Mouse (Mus musculus): ENCODE measurements around the gene Foxm1. TPM values are rescaled to one million over a fixed set of nuclear protein-coding genes. Genes with fewer than 3 reads are reported as not detected.

The Foxm1 gene
- 14.4 and 17.3 TPM in 2 replicates for polyA plus RNA-seq (2015; fragmentation: Nextera tagmentation; extraction: Ambion mirVana)

DNA sequence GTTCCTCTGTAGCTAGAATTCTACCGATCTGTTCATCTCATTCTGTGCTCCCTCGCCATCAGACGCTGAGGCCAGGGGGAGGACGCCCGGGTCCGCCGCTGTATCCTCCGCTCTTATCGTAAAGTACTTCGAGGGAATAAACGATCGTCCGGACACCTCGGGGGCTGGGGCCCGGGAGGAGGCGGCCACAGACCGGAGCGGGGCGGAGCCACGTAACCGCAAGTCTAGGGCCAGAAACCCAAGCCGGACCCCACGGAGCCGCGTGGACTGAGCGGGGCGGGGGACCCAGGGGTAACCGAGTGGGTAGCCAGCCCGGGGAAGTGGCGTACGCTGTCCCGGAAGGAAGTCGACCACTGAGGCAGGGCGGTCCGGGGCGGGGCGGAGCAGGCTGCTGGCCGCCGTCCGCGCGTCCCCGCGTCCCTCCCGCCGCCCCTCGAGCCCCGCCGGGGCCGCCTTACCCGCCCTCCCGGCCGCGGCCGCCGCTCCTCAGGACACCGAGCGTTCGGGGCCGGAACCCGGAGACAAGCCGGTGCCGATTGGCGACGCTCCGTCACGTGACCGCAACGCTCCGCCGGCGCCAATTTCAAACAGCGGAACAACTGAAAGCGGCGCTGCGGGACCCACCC lies at the start of gene Foxm1, which contains the start of gene Rhno1:
Gene Foxm1, plus strand, starts transcription at position 587 of the 626 bp plus-strand sequence.
Gene Rhno1, minus strand, starts transcription at position 531 of the 626 bp plus-strand sequence.
- Histone ChIP-seq H3K27me3 (ENCODE audit: control insufficient read depth, insufficient read depth, low read depth, low read length) (no peaks in the 10 kb centered on the region), H3K4me1 (ENCODE audit: control insufficient read depth, low read depth, low read length) (peaks cover 38% of the 10 kb centered on the region), H3K9me3 (replicated peaks; ENCODE audit: control insufficient read depth, low read length) (no peaks in the 10 kb centered on the region), H3K9ac (ENCODE audit: low read depth, low read length) (peak within 1 kb of the TSS; percentile 97), H3K4me2 (ENCODE audit: low read depth, low read length) (peak within 1 kb of the TSS; percentile 76), H3K27ac (ENCODE audit: low read length) (peak within 1 kb of the TSS; percentile 94), H3K36me3 (ENCODE audit: control insufficient read depth, insufficient read depth) (peaks cover 31% of the 10 kb centered on the region), H3K4me3 (ENCODE audit: low read depth, low read length) (peak within 1 kb of the TSS; percentile 99)
- ATAC-seq (ENCODE audit: low read depth), result peak; percentile 91
- under 1% methylated on average over 68 of the region's 76 CpGs for WGBS (ENCODE audit: insufficient replicate concordance)

GRCm38 (mm10) chr6:128314796-128315195 lies 48.0 kb upstream of the Foxm1 start:
- Histone ChIP-seq H3K27ac (ENCODE audit: low read length) (no peak overlapping the region), H3K9me3 (replicated peaks; ENCODE audit: control insufficient read depth, low read length) (no peaks in the 10 kb centered on the region)
- WGBS (ENCODE audit: insufficient replicate concordance), result 58% methylated on average over 6 of the region's 6 CpGs

DNA sequence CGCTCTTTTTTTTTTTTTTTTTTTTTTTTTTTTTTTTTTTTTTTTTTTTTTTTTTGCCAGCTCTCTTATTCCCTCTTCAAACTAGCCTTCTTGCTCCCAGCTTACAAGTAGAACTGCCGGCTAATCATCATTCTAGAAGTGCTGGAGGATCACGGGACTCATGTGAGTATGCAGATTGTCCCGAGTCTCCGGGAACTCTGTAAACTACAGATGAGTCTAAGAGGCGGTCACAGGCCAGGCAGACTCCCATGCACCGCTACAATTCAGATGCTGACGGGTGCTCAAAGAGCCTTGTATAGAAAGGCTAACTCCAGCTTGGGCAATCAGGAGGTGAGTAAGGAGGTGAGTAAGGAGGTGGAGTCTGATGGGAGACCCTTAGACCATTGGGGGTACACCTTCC lies 47.2 kb upstream of the Foxm1 start:
- no peak for ATAC-seq (ENCODE audit: low read depth)
- WGBS (ENCODE audit: insufficient replicate concordance), result 71% methylated on average over 8 of the region's 8 CpGs
- no peak overlapping the region for H3K27ac ChIP-seq (ENCODE audit: low read length)

More at GRCm38 (mm10) chr6:128314796-128315195, 48.0 kb upstream of the Foxm1 start:
- Histone ChIP-seq H3K36me3 (ENCODE audit: control insufficient read depth, insufficient read depth) (no peaks in the 10 kb centered on the region), H3K4me2 (ENCODE audit: low read depth, low read length) (no peak overlapping the region), H3K9ac (ENCODE audit: low read depth, low read length) (no peak overlapping the region), H3K4me3 (ENCODE audit: low read depth, low read length) (no peak overlapping the region), H3K4me1 (ENCODE audit: control insufficient read depth, low read depth, low read length) (no peaks in the 10 kb centered on the region), H3K27me3 (ENCODE audit: control insufficient read depth, insufficient read depth, low read depth, low read length) (no peaks in the 10 kb centered on the region)
- ATAC-seq (ENCODE audit: low read depth), result no peak

DNA sequence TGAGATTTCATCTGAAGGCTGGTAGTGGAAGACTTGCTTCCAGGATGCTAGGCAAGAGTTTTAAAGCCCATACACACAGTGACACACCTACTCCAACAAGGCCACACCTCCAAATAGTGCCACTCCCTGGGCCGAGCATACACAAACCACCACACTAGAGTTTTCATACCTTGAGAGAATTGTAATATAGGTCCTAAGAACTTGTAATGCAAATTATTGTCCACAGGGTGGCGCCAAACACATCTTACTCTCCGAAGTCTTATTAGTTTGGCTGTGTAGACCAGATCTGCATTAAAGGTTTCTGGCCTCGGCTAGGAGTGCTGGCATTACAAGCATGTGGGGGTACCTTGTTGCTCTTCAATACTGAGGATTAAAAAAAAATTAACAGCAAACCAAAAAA lies 44.5 kb upstream of the Foxm1 start:
- Histone ChIP-seq H3K4me3 (ENCODE audit: low read depth, low read length) (no peak overlapping the region), H3K9ac (ENCODE audit: low read depth, low read length) (no peak overlapping the region), H3K4me1 (ENCODE audit: control insufficient read depth, low read depth, low read length) (no peaks in the 10 kb centered on the region), H3K9me3 (replicated peaks; ENCODE audit: control insufficient read depth, low read length) (no peaks in the 10 kb centered on the region), H3K27ac (ENCODE audit: low read length) (no peak overlapping the region), H3K4me2 (ENCODE audit: low read depth, low read length) (no peak overlapping the region), H3K27me3 (ENCODE audit: control insufficient read depth, insufficient read depth, low read depth, low read length) (no peaks in the 10 kb centered on the region), H3K36me3 (ENCODE audit: control insufficient read depth, insufficient read depth) (no peaks in the 10 kb centered on the region)
- ATAC-seq (ENCODE audit: low read depth), result 0 out of 2 replicates have a peak, but pooled peaks have one; percentile 7
- 4% methylated on average over 4 of the region's 4 CpGs for WGBS (ENCODE audit: insufficient replicate concordance)

More for the DNA sequence above, 47.2 kb upstream of the Foxm1 start:
- Histone ChIP-seq H3K36me3 (ENCODE audit: control insufficient read depth, insufficient read depth) (no peaks in the 10 kb centered on the region), H3K9me3 (replicated peaks; ENCODE audit: control insufficient read depth, low read length) (no peaks in the 10 kb centered on the region), H3K4me1 (ENCODE audit: control insufficient read depth, low read depth, low read length) (no peaks in the 10 kb centered on the region), H3K4me3 (ENCODE audit: low read depth, low read length) (no peak overlapping the region), H3K4me2 (ENCODE audit: low read depth, low read length) (no peak overlapping the region), H3K27me3 (ENCODE audit: control insufficient read depth, insufficient read depth, low read depth, low read length) (no peaks in the 10 kb centered on the region), H3K9ac (ENCODE audit: low read depth, low read length) (no peak overlapping the region)

DNA sequence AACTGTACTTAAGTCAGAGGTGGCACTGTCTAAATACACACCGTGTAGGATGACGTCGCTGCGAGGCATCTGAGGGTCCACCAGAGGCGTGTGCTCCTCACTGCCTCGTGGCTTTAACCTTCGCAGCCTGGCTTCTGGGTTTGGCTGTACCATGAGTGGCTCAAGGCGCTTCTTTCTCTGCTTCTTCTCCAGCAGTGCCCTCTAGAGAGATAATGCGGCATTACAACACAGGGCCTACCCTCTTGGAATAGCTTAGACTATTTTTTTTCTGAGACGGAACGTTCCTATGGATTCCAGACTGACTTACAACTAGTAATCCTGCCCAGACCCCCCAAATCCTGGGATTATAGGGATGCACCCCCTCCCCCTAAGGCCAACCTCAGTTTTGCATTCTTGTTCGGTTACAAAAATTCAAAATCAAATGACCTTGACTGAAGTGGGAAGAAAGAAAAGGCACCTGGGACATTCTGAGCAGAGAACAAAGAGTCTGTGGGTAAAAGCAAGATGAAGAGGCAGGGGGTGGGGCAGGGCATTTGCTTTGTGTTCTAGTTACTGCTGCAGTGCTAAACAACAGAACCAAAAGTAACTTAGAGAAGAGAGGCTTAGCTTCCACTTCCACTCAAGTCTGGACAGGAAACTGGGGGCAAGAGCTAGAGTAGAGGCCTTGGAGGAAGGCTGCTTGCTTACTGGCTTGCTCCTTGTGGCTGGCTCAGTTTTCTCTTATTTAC lies 28.2 kb upstream of the Foxm1 start:
- Histone ChIP-seq H3K4me1 (ENCODE audit: control insufficient read depth, low read depth, low read length) (peaks cover 5% of the 10 kb centered on the region), H3K27ac (ENCODE audit: low read length) (no peak overlapping the region)
- peak; percentile 22; the same call in 1 of the 2 replicates for ATAC-seq (ENCODE audit: low read depth)

DNA sequence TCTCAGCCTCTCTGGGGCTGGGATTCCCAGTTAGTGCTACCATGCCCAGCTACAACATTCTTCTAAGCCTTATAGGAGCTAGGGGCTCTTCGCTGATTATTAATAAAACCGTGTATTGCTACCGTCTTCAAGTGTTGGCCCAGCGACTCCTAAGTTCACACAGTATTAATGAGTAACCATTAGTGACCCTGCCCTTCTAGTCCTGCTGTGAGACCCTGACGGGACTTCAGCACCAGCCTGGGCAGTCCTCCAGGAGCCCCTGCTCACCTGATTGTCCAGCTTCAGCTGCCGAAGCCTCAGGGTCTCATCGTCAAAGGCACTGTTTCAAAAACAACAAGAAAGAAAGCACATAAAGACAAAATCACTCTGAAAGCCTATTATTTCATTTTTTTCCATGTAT lies 25.3 kb upstream of the Foxm1 start:
- Histone ChIP-seq H3K4me1 (ENCODE audit: control insufficient read depth, low read depth, low read length) (peaks cover 5% of the 10 kb centered on the region), H3K27me3 (ENCODE audit: control insufficient read depth, insufficient read depth, low read depth, low read length) (no peaks in the 10 kb centered on the region), H3K9ac (ENCODE audit: low read depth, low read length) (no peak overlapping the region), H3K27ac (ENCODE audit: low read length) (no peak overlapping the region), H3K4me2 (ENCODE audit: low read depth, low read length) (no peak overlapping the region), H3K9me3 (replicated peaks; ENCODE audit: control insufficient read depth, low read length) (no peaks in the 10 kb centered on the region), H3K4me3 (ENCODE audit: low read depth, low read length) (no peak overlapping the region), H3K36me3 (ENCODE audit: control insufficient read depth, insufficient read depth) (no peaks in the 10 kb centered on the region)
- WGBS (ENCODE audit: insufficient replicate concordance), result 59% methylated on average over 7 of the region's 7 CpGs
- no peak for ATAC-seq (ENCODE audit: low read depth)

More for the DNA sequence above, 28.2 kb upstream of the Foxm1 start:
- Histone ChIP-seq H3K9me3 (replicated peaks; ENCODE audit: control insufficient read depth, low read length) (no peaks in the 10 kb centered on the region), H3K36me3 (ENCODE audit: control insufficient read depth, insufficient read depth) (no peaks in the 10 kb centered on the region), H3K4me3 (ENCODE audit: low read depth, low read length) (no peak overlapping the region), H3K9ac (ENCODE audit: low read depth, low read length) (no peak overlapping the region), H3K4me2 (ENCODE audit: low read depth, low read length) (no peak overlapping the region), H3K27me3 (ENCODE audit: control insufficient read depth, insufficient read depth, low read depth, low read length) (no peaks in the 10 kb centered on the region)
- WGBS (ENCODE audit: insufficient replicate concordance), result 15% methylated on average over 12 of the region's 12 CpGs

DNA sequence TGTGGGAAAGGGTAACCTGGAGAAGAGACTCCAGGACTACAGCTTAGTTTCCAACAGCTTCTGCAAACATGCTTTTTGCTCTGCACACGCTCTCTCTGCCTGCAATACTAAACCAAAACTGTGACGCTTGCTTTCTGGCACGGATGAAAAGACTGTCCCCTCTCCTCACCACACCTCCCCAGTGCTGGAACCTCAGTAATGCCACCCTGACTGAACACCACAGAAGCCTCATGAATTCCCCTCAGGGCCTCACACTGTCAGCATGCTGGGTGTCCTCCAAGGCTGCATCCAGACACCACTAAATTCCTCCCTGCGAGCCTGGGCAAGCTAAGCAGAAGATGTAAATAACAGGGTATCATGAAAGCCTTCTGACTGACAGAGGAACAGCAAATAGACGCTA lies 23.9 kb upstream of the Foxm1 start:
- 48% methylated on average over 5 of the region's 5 CpGs for WGBS (ENCODE audit: insufficient replicate concordance)
- peak overlapping the region; percentile 22; the same call in 1 of the 2 replicates for H3K27ac ChIP-seq (ENCODE audit: low read length)
- no peak overlapping the region for H3K4me3 ChIP-seq (ENCODE audit: low read depth, low read length)
- H3K27me3 ChIP-seq (ENCODE audit: control insufficient read depth, insufficient read depth, low read depth, low read length), result no peaks in the 10 kb centered on the region
- no peak overlapping the region for H3K9ac ChIP-seq (ENCODE audit: low read depth, low read length)
- peak; percentile 55 for ATAC-seq (ENCODE audit: low read depth)
- no peaks in the 10 kb centered on the region for H3K36me3 ChIP-seq (ENCODE audit: control insufficient read depth, insufficient read depth)
- peaks cover 3% of the 10 kb centered on the region for H3K4me1 ChIP-seq (ENCODE audit: control insufficient read depth, low read depth, low read length)
- H3K9me3 ChIP-seq (replicated peaks; ENCODE audit: control insufficient read depth, low read length), result no peaks in the 10 kb centered on the region
- H3K4me2 ChIP-seq (ENCODE audit: low read depth, low read length), result no peak overlapping the region

- Histone ChIP-seq H3K4me3 (ENCODE audit: low read depth, low read length) (no peak overlapping the region), H3K4me2 (ENCODE audit: low read depth, low read length) (no peak overlapping the region), H3K27ac (ENCODE audit: low read length) (no peak overlapping the region), H3K36me3 (ENCODE audit: control insufficient read depth, insufficient read depth) (no peaks in the 10 kb centered on the region), H3K9me3 (replicated peaks; ENCODE audit: control insufficient read depth, low read length) (no peaks in the 10 kb centered on the region), H3K27me3 (ENCODE audit: control insufficient read depth, insufficient read depth, low read depth, low read length) (no peaks in the 10 kb centered on the region), H3K4me1 (ENCODE audit: control insufficient read depth, low read depth, low read length) (peaks cover 2% of the 10 kb centered on the region; the same call in 1 of the 2 replicates), H3K9ac (ENCODE audit: low read depth, low read length) (no peak overlapping the region)
- WGBS (ENCODE audit: insufficient replicate concordance), result 77% methylated on average over 11 of the region's 11 CpGs
- ATAC-seq (ENCODE audit: low read depth), result no peak
Observed at GRCm38 (mm10) chr6:128341956-128342723, 20.6 kb upstream of the Foxm1 start.

All from liver, embryonic 16.5 days (tissue).